Mouse (Mus musculus): Measurements from ENCODE around the gene Olfr543.
"Not testable (repeated sequence)": the region's sequence is repeated elsewhere in the genome, so short reads cannot be mapped to it uniquely, and the experiment has no call there.

Olfr543 gene

GRCm38 (mm10) chr7:102481579-102481978, at the start of gene Olfr543:
Gene Olfr543 (minus strand): TSS chr7:102481679.
- DNase-seq (ENCODE audit: low spot score in 2 of 2), result no peak

GRCm38 (mm10) chr7:102529052-102529451, 47.6 kb upstream of the Olfr543 start:
- no peak for DNase-seq (ENCODE audit: low spot score in 2 of 2)

GRCm38 (mm10) chr7:102517051-102517335, 35.5 kb upstream of the Olfr543 start:
- no peak for DNase-seq (ENCODE audit: low spot score in 2 of 2)

- DNase-seq (ENCODE audit: low spot score in 2 of 2), result no peak
Measured at GRCm38 (mm10) chr7:102516261-102517050, 35.0 kb upstream of the Olfr543 start.

- no peak for DNase-seq (ENCODE audit: low spot score in 2 of 2)
Measured at GRCm38 (mm10) chr7:102514144-102514543, 32.7 kb upstream of the Olfr543 start.

- DNase-seq (ENCODE audit: low spot score in 2 of 2), result peak; percentile 62 to 71
Measured at GRCm38 (mm10) chr7:102512814-102513435, 31.4 kb upstream of the Olfr543 start.

GRCm38 (mm10) chr7:102511927-102512326, 30.4 kb upstream of the Olfr543 start:
- DNase-seq (ENCODE audit: low spot score in 2 of 2), result no peak

GRCm38 (mm10) chr7:102509726-102510125, 28.2 kb upstream of the Olfr543 start:
- no peak for DNase-seq (ENCODE audit: low spot score in 2 of 2)

GRCm38 (mm10) chr7:102508666-102509065, 27.2 kb upstream of the Olfr543 start:
- DNase-seq (ENCODE audit: low spot score in 2 of 2), result no peak

GRCm38 (mm10) chr7:102508066-102508465, 26.6 kb upstream of the Olfr543 start:
- DNase-seq (ENCODE audit: low spot score in 2 of 2), result no peak

GRCm38 (mm10) chr7:102506848-102507247, 25.4 kb upstream of the Olfr543 start:
- peak; percentile 20 to 64 for DNase-seq (ENCODE audit: low spot score in 2 of 2)

GRCm38 (mm10) chr7:102501986-102502385, 20.5 kb upstream of the Olfr543 start:
- no peak for DNase-seq (ENCODE audit: low spot score in 2 of 2)

- no peak for DNase-seq (ENCODE audit: low spot score in 2 of 2)
Measured at GRCm38 (mm10) chr7:102499473-102499872, 18.0 kb upstream of the Olfr543 start, which contains the start of gene Olfr545. Gene Olfr545 (minus strand): TSS chr7:102499573.

GRCm38 (mm10) chr7:102494416-102494815, 12.9 kb upstream of the Olfr543 start:
- DNase-seq (ENCODE audit: low spot score in 2 of 2), result not testable (repeated sequence)

GRCm38 (mm10) chr7:102488161-102488560, 6.7 kb upstream of the Olfr543 start, which contains the start of gene Olfr544:
Gene Olfr544 (minus strand): TSS chr7:102488313.
- no peak for DNase-seq (ENCODE audit: low spot score in 2 of 2)

- DNase-seq (ENCODE audit: low spot score in 2 of 2), result no peak
Measured at GRCm38 (mm10) chr7:102486105-102486504, 4.6 kb upstream of the Olfr543 start.

- DNase-seq (ENCODE audit: low spot score in 2 of 2), result not testable (repeated sequence)
Measured at GRCm38 (mm10) chr7:102484766-102485165, 3.3 kb upstream of the Olfr543 start.

GRCm38 (mm10) chr7:102483665-102484064, 2.2 kb upstream of the Olfr543 start:
- peak; percentile 2 to 12 for DNase-seq (ENCODE audit: low spot score in 2 of 2)

- no peak for DNase-seq (ENCODE audit: low spot score in 2 of 2)
Measured at GRCm38 (mm10) chr7:102480821-102481220, 658 bp downstream of the Olfr543 start.

- no peak for DNase-seq (ENCODE audit: low spot score in 2 of 2)
Measured at GRCm38 (mm10) chr7:102479368-102480078, 2.0 kb downstream of the Olfr543 start.

GRCm38 (mm10) chr7:102478926-102479325, 2.6 kb downstream of the Olfr543 start:
- no peak for DNase-seq (ENCODE audit: low spot score in 2 of 2)

GRCm38 (mm10) chr7:102478425-102478824, 3.1 kb downstream of the Olfr543 start:
- DNase-seq (ENCODE audit: low spot score in 2 of 2), result no peak

GRCm38 (mm10) chr7:102477377-102477776, 4.1 kb downstream of the Olfr543 start:
- DNase-seq (ENCODE audit: low spot score in 2 of 2), result no peak

Data from heart, adult 9 months (tissue).